Mouse (Mus musculus) splenic B cell, adult 2 months (primary cell): ENCODE results near the gene Mroh2a.

ENCODE experiments used
- DNase-seq: peaks from one replicate; pipeline ENCODE4 v3.0.0-alpha.2; 2011; ENCODE audit warnings: low read depth, low spot score
- H3K27me3 ChIP-seq: 2 replicates; pipeline ENCODE4 v1.6.1; 2012; ENCODE audit warnings: mild to moderate bottlenecking, low read length, moderate library complexity, mixed read lengths; ENCODE audit not compliant: control insufficient read depth, poor library complexity, insufficient read depth, severe bottlenecking
- H3K36me3 ChIP-seq: 2 replicates; pipeline ENCODE4 v1.6.1; 2012; ENCODE audit warnings: mild to moderate bottlenecking, low read length, moderate library complexity, mixed read lengths; ENCODE audit not compliant: control insufficient read depth, poor library complexity, insufficient read depth, severe bottlenecking

The Mroh2a gene

GRCm38 (mm10) chr1:88226670-88227379, at the start of gene Mroh2a:
Gene Mroh2a, plus strand, starts transcription at chr1:88226986.
- DNase-seq = no peak
- Histone ChIP-seq H3K36me3 (no peaks in the 10 kb centered on the region), H3K27me3 (no peaks in the 10 kb centered on the region)

GRCm38 (mm10) chr1:88179657-88180056, 47.1 kb upstream of the Mroh2a start:
- no peaks in the 10 kb centered on the region for H3K27me3 ChIP-seq
- H3K36me3 ChIP-seq = no peaks in the 10 kb centered on the region
- DNase-seq = no peak

GRCm38 (mm10) chr1:88186325-88186935, 40.4 kb upstream of the Mroh2a start:
- no peaks in the 10 kb centered on the region for H3K36me3 ChIP-seq
- no peak for DNase-seq
- no peaks in the 10 kb centered on the region for H3K27me3 ChIP-seq

- Histone ChIP-seq H3K36me3 (no peaks in the 10 kb centered on the region), H3K27me3 (no peaks in the 10 kb centered on the region)
- no peak for DNase-seq
These were observed 34.6 kb upstream of the Mroh2a start for GRCm38 (mm10) chr1:88192136-88192535.

GRCm38 (mm10) chr1:88195687-88196086, 31.1 kb upstream of the Mroh2a start:
- no peak for DNase-seq
- Histone ChIP-seq H3K36me3 (no peaks in the 10 kb centered on the region), H3K27me3 (no peaks in the 10 kb centered on the region)

- DNase-seq = no peak
- Histone ChIP-seq H3K36me3 (no peaks in the 10 kb centered on the region), H3K27me3 (no peaks in the 10 kb centered on the region)
These were observed 29.3 kb upstream of the Mroh2a start for GRCm38 (mm10) chr1:88197443-88197842.

GRCm38 (mm10) chr1:88199996-88200395, 26.8 kb upstream of the Mroh2a start:
- no peaks in the 10 kb centered on the region for H3K36me3 ChIP-seq
- H3K27me3 ChIP-seq = no peaks in the 10 kb centered on the region
- no peak for DNase-seq

GRCm38 (mm10) chr1:88200456-88200855, 26.3 kb upstream of the Mroh2a start, which contains the start of gene Ugt1a2:
Gene Ugt1a2, plus strand, starts transcription at chr1:88200601.
- no peaks in the 10 kb centered on the region for H3K27me3 ChIP-seq
- H3K36me3 ChIP-seq = no peaks in the 10 kb centered on the region
- DNase-seq = no peak

- DNase-seq = peak; percentile 38
- H3K36me3 ChIP-seq = no peaks in the 10 kb centered on the region
- H3K27me3 ChIP-seq = no peaks in the 10 kb centered on the region
These were observed 21.4 kb upstream of the Mroh2a start, which contains the start of gene Dnajb3 for GRCm38 (mm10) chr1:88205294-88205922. Gene Dnajb3, minus strand, starts transcription at chr1:88205782.

GRCm38 (mm10) chr1:88206843-88207479, 19.8 kb upstream of the Mroh2a start:
- Histone ChIP-seq H3K27me3 (no peaks in the 10 kb centered on the region), H3K36me3 (no peaks in the 10 kb centered on the region)
- DNase-seq = no peak

GRCm38 (mm10) chr1:88211812-88212211, 15.0 kb upstream of the Mroh2a start, which contains the start of gene Ugt1a1:
Gene Ugt1a1, plus strand, starts transcription at chr1:88211959.
- Histone ChIP-seq H3K36me3 (no peaks in the 10 kb centered on the region), H3K27me3 (no peaks in the 10 kb centered on the region)
- DNase-seq = peak; percentile 16

GRCm38 (mm10) chr1:88212341-88213045, 14.3 kb upstream of the Mroh2a start:
- DNase-seq = peak; percentile 18
- H3K36me3 ChIP-seq = no peaks in the 10 kb centered on the region
- no peaks in the 10 kb centered on the region for H3K27me3 ChIP-seq

- Histone ChIP-seq H3K36me3 (no peaks in the 10 kb centered on the region), H3K27me3 (no peaks in the 10 kb centered on the region)
- no peak for DNase-seq
These were observed 13.7 kb upstream of the Mroh2a start for GRCm38 (mm10) chr1:88213061-88213460.

- Histone ChIP-seq H3K27me3 (no peaks in the 10 kb centered on the region), H3K36me3 (no peaks in the 10 kb centered on the region)
- DNase-seq = peak; percentile 22
These were observed 12.9 kb upstream of the Mroh2a start for GRCm38 (mm10) chr1:88213766-88214461.
